Mouse (Mus musculus): ENCODE data around the gene Lrig1.

DNA sequence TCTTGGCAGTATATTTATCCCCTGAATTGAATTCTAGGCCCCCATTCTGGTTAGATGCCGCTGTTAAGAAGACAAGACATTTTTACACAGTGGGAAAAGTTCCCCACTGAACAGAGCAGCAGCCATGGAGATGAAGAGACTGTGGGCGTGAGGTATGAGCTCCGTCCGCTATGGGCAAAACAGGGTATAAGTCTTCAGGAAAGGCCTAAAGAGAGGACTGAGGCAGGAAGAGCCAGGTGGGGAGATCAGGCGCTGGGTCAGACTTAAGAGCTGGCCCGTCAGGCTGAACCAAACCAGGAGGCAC is 68.2 kb downstream of the Lrig1 start:
- TF ChIP-seq POLR2A (IDR thresholded peaks at IDR 0.05; ENCODE audit: borderline replicate concordance, extremely low read depth, low read depth, low read length) (no peak), CTCF (IDR thresholded peaks at IDR 0.05; ENCODE audit: insufficient read depth, low read length) (no peak)
